Mouse (Mus musculus) E14TG2a.4 (cell line): Measurements from ENCODE around the gene Haghl.

Experiments used
- H3K27me3 ChIP-seq: 2 replicates; pipeline ENCODE4 v1.6.1; 2014; ENCODE audit warnings: low read length, control low read depth; ENCODE audit not compliant: insufficient read depth
- H3K36me3 ChIP-seq: 2 replicates; pipeline ENCODE4 v1.6.1; 2014; ENCODE audit warnings: low read length, control low read depth; ENCODE audit not compliant: insufficient read depth
- H3K4me1 ChIP-seq: replicated peaks from 2 replicates; pipeline ENCODE4 v1.6.1; 2014; ENCODE audit warnings: low read depth, low read length, control low read depth
- H3K4me3 ChIP-seq: replicated peaks from 2 replicates; pipeline ENCODE4 v1.5.1; 2014; ENCODE audit warnings: mild to moderate bottlenecking, low read length
- H3K9me3 ChIP-seq: 2 replicates; pipeline ENCODE4 v1.6.1; 2014; ENCODE audit warnings: low read length, control low read depth
- CTCF ChIP-seq: conservative IDR thresholded peaks from 2 replicates; pipeline ENCODE4 v1.5.1; 2014; ENCODE audit warnings: low read length
- NANOG ChIP-seq: IDR thresholded peaks from 2 replicates; pipeline ENCODE4 v1.6.1; 2014; ENCODE audit warnings: borderline replicate concordance, low read length, mixed read lengths
- POU5F1 ChIP-seq: IDR thresholded peaks from 2 replicates; pipeline ENCODE4 v1.6.1; 2014; ENCODE audit warnings: low read length, borderline replicate concordance

Gene Haghl

GRCm38 (mm10) chr17:25761561-25761970, 23.9 kb downstream of the Haghl start:
- H3K36me3 ChIP-seq = no peaks in the 10 kb centered on the region
- H3K4me1 ChIP-seq = peaks cover 75% of the 10 kb centered on the region
- H3K27me3 ChIP-seq = peaks cover under 1% of the 10 kb centered on the region; the same call in 1 of the 2 replicates
- TF ChIP-seq NANOG = no peak
- TF ChIP-seq CTCF = no peak
- TF ChIP-seq POU5F1 = no peak
- H3K9me3 ChIP-seq = no peaks in the 10 kb centered on the region
- H3K4me3 ChIP-seq = no peak overlapping the region

GRCm38 (mm10) chr17:25760148-25760547, 25.3 kb downstream of the Haghl start:
- TF ChIP-seq POU5F1 = no peak
- no peak for TF ChIP-seq NANOG
- TF ChIP-seq CTCF = no peak
- H3K36me3 ChIP-seq = no peaks in the 10 kb centered on the region
- no peaks in the 10 kb centered on the region for H3K27me3 ChIP-seq
- peaks cover 89% of the 10 kb centered on the region for H3K4me1 ChIP-seq
- H3K4me3 ChIP-seq = no peak overlapping the region
- no peaks in the 10 kb centered on the region for H3K9me3 ChIP-seq

- Histone ChIP-seq H3K9me3 (no peaks in the 10 kb centered on the region), H3K4me1 (peaks cover 99% of the 10 kb centered on the region), H3K27me3 (0 out of 2 replicates have a peak, but pooled peaks cover 4% of the 10 kb centered on the region), H3K4me3 (no peak overlapping the region), H3K36me3 (no peaks in the 10 kb centered on the region)
- TF ChIP-seq CTCF (no peak), NANOG (no peak), POU5F1 (no peak)
Observed at GRCm38 (mm10) chr17:25757691-25758090, 27.8 kb downstream of the Haghl start.

- Histone ChIP-seq H3K4me3 (0 out of 2 replicates have a peak overlapping the region, but pooled peaks have one; percentile 39), H3K4me1 (peaks cover 93% of the 10 kb centered on the region), H3K9me3 (no peaks in the 10 kb centered on the region), H3K27me3 (0 out of 2 replicates have a peak, but pooled peaks cover 4% of the 10 kb centered on the region), H3K36me3 (no peaks in the 10 kb centered on the region)
- TF ChIP-seq NANOG (no peak), POU5F1 (no peak), CTCF (no peak)
Observed at GRCm38 (mm10) chr17:25756378-25757242, 28.9 kb downstream of the Haghl start.

GRCm38 (mm10) chr17:25755627-25756377, 29.7 kb downstream of the Haghl start:
- no peaks in the 10 kb centered on the region for H3K36me3 ChIP-seq
- 0 out of 2 replicates have a peak, but pooled peaks cover 4% of the 10 kb centered on the region for H3K27me3 ChIP-seq
- no peak for TF ChIP-seq NANOG
- TF ChIP-seq POU5F1 = no peak
- no peak for TF ChIP-seq CTCF
- peak overlapping the region; percentile 39; the same call in 1 of the 2 replicates for H3K4me3 ChIP-seq
- H3K9me3 ChIP-seq = no peaks in the 10 kb centered on the region
- peaks cover 91% of the 10 kb centered on the region for H3K4me1 ChIP-seq

GRCm38 (mm10) chr17:25755086-25755485, 30.4 kb downstream of the Haghl start:
- Histone ChIP-seq H3K4me1 (peaks cover 85% of the 10 kb centered on the region), H3K9me3 (no peaks in the 10 kb centered on the region), H3K4me3 (no peak overlapping the region; the same call in 1 of the 2 replicates), H3K36me3 (no peaks in the 10 kb centered on the region), H3K27me3 (0 out of 2 replicates have a peak, but pooled peaks cover 4% of the 10 kb centered on the region)
- TF ChIP-seq NANOG (no peak), CTCF (no peak), POU5F1 (no peak)

- 0 out of 2 replicates have a peak, but pooled peaks cover 4% of the 10 kb centered on the region for H3K27me3 ChIP-seq
- no peaks in the 10 kb centered on the region for H3K36me3 ChIP-seq
- H3K4me1 ChIP-seq = peaks cover 81% of the 10 kb centered on the region
- H3K4me3 ChIP-seq = peak within 1 kb of the TSS; percentile 17; the same call in 1 of the 2 replicates
- TF ChIP-seq NANOG (no peak), POU5F1 (no peak), CTCF (no peak)
- H3K9me3 ChIP-seq = no peaks in the 10 kb centered on the region
Observed at GRCm38 (mm10) chr17:25754241-25754640, 31.2 kb downstream of the Haghl start, which contains the start of gene Msln. Gene Msln, minus strand, starts transcription at chr17:25754378.

GRCm38 (mm10) chr17:25751446-25751845, 34.0 kb downstream of the Haghl start:
- H3K27me3 ChIP-seq = 0 out of 2 replicates have a peak, but pooled peaks cover 4% of the 10 kb centered on the region
- TF ChIP-seq POU5F1 = no peak
- TF ChIP-seq NANOG = no peak
- no peak for TF ChIP-seq CTCF
- no peaks in the 10 kb centered on the region for H3K9me3 ChIP-seq
- H3K4me3 ChIP-seq = no peak overlapping the region
- no peaks in the 10 kb centered on the region for H3K36me3 ChIP-seq
- H3K4me1 ChIP-seq = peaks cover 53% of the 10 kb centered on the region
